Mouse (Mus musculus): Measurements from ENCODE around the gene Ivns1abp.
"Not testable (repeated sequence)": the region's sequence is repeated elsewhere in the genome, so short reads cannot be mapped to it uniquely, and the experiment has no call there.

Gene Ivns1abp

DNA sequence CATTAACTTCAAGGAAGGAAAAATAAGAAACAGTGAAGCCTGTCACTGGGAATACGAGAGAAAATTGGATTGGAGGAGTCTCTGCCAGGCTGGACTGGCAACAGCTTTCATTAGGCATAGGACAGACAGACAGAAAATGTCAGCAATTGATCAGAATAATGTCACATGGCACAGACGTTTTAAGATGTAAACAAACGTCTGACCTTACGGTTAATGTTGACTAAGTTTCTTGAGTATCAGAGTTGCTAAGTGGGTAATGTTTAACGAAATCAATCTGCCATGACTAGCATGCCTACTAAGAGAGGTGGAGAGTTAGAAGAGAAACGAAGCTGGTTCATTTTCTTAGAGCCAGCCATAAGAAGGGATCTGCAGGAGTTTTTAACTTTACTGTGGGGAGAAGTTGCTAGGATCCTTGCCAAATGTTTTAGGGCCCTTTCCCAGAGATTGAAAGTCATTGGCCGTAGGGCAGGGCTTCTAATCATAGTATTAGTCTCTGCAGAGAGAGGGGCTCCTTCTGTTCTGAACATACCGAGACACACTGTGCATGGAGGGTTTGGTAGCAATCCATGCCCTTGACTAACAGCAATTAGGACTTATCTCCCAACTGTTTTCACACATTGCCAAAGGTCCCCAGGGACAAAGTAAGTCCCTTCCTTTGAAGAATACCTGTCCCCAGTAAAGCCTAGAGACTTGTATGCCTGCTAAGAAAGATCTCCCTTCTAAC lies 2.8 kb upstream of the Ivns1abp start:
- no peak for DNase-seq (ENCODE audit: low read depth, low spot score)

DNA sequence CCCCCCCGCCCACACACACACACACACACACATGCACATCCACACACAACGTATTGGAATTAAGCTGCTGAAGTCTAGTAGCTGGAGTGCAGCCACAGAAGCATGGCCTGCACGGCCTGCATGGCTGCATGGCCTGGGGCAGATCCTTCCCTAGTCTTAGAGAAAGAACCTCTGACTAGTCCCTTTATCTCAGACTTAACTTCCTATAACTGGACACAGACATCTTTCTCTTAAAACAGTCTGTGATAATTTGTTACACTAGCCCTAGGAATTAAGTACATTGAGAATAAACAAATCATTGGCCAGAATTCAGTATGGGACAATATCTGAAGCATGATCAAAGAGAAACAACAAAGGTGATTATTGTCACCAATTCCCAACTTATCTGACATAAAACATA lies 2.0 kb upstream of the Ivns1abp start:
- no peak for DNase-seq (ENCODE audit: low read depth, low spot score)

DNA sequence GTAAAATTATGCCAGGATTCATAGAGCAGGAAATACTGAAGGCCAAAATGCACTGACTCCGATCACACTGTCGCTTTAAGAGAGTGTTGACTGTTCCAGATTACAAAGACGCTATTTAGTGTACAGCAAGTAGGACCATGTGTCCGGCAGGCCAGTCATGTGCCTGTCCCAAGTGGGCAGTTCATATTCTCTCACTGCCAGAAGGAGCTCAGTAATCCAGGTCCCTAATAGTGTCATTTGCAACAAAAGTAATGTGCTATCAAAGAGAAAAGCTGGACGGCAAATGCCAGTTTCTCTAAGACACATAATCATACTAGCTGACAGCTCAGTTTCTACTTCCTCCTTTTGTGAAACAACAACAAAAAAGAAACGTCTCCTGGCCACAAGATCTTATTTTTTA lies 1.3 kb upstream of the Ivns1abp start:
- DNase-seq (ENCODE audit: low read depth, low spot score), result no peak

GRCm38 (mm10) chr1:151343571-151344282 lies 550 bp upstream of the Ivns1abp start:
- no peak for DNase-seq (ENCODE audit: low read depth, low spot score)

DNA sequence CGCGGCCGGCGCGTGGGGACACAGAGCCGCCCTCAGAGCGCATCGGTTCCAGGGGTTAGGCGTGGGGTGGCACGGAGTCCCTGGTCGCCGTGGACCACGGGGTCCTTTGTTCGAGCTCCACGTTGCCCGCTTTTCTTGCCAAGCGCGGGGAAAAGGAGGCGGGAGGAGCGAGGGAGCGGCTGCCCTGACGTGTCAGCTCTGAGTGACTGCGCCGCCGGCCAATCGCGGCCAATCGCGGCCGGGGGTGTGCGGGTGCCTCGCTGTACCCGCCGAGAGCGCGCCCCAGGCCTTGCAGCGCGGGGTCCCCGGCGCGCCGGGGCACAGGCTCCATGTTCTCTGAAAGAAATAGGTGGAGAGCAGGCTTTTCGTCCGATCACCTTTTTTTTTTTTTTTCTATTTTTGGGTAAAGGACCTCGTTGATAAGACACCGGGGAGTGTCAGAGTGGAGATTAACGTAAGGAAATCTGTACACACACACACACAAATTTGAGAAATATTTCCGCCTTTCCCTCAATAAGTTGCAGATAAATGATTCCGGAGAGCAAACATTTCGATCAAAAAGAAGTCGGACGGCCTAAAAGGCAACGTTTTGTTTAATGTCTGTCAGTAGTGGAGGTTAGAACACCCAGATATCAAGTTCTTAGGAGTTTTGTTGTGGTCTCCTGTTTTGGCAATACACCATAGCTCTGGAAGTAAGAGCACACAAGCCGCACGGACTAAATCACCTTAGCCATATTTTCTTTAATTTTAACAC lies 1.0 kb downstream of the Ivns1abp start:
- peak; percentile 86 for DNase-seq (ENCODE audit: low read depth, low spot score)

DNA sequence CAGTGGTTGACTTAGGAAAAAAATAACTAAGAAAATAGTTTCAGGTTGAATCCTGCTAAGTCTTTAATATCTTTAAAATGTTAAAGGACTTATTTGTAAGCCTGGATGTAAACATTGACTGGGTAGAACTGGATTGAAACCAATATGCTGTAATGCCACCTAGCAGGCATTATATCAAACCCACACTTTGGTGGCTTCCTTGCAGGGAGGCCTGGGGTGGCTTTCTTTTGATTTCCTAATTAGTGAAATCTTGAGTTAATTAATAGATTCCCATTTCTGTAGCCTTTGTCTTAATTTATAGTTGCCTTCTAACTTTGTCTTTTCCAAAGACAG lies 1.6 kb downstream of the Ivns1abp start:
- no peak for DNase-seq (ENCODE audit: low read depth, low spot score)

DNA sequence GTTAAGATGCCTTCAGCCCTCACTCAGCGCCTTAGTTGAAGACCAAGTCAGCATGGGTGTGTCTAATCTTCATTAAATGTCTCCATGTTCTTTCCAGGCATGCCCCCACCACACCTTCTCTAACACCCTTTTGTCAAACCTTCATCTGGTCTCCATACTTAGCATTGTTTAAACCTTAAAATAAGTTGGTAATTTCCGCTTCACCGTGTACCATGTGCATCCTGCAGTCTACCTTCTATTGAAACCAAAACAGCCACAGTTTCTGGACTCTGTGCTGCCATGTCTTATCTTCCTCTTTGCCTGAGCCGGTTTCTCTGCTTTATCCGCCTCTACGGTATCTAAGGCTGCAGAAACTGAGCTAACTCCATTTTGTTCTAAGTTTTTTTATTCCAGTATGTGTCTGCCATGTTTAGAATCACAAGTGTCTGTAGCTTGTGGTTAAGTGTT lies 2.4 kb downstream of the Ivns1abp start:
- no peak for DNase-seq (ENCODE audit: low read depth, low spot score)

GRCm38 (mm10) chr1:151348293-151348692 lies 4.0 kb downstream of the Ivns1abp start:
- DNase-seq (ENCODE audit: low read depth, low spot score), result not testable (repeated sequence)

DNA sequence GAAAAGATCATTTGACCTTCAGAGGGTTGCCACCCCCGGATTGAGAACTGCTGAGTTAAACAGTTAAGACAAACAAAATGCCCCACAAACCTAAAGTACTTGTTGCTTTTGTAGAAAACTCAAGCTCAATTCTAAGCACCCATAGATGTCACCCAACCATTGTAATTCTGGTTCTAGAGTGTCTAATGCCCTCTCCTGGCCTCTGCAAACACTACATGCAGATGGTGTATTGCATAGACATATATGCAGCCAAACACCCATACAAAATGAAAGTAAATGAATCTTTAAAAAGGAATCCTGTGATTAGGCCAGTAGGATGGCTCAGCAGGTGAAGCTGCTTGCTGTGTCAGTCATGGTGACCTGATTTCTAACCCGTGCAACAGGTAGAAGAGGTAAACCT lies 8.6 kb downstream of the Ivns1abp start:
- no peak for DNase-seq (ENCODE audit: low read depth, low spot score)

DNA sequence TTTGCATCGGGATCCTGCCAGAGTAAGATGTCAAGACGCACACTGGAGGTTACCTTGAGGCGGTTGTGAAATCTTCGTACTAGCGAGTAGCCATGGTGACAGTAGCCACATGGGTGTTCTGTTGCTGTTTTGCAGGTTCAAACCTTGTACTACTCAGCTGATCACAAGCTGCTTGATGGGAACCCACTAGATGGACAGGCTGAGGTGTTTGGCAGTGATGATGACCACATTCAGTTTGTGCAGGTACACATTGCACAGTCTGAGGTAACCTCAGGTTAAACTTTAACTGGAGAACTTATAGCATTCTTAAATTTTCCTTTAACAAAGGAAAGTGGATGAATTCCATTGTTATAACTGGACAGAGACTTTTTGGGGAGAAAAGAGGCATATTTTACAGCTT lies 11.7 kb downstream of the Ivns1abp start:
- no peak for DNase-seq (ENCODE audit: low read depth, low spot score)

- DNase-seq (ENCODE audit: low read depth, low spot score), result no peak
Observed at GRCm38 (mm10) chr1:151359374-151359773, 15.1 kb downstream of the Ivns1abp start.

- DNase-seq (ENCODE audit: low read depth, low spot score), result no peak
Observed at GRCm38 (mm10) chr1:151366944-151367605, 22.8 kb downstream of the Ivns1abp start.

DNA sequence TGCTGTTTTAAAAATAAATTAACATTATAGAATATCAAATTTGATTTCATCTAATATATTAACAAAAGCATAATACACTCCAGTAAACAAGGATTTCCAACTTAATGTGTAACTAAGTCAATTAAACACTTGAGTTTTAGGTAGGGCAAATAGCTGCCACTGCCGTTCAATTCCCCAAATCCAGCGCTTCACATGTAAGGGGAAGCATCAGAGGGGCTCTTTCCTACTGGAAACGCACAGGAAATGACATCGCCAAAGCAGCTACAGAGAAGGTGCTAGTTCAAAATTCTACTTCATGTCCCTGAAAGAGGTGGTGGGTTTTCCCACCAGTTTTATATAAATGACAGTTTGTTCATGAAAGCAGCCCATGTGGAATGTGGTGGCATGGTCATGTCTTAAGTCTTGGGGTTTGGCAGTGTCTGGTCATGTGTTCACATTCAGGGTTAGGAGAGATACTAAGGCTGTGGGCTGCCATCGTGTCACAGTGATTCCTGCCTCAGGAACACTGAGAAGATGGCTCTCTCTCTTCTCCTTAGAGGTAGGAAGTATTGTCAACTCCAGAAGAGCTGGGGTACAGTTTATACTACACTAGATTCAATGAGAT lies 23.5 kb downstream of the Ivns1abp start:
- no peak for DNase-seq (ENCODE audit: low read depth, low spot score)

- no peak for DNase-seq (ENCODE audit: low read depth, low spot score)
Observed at GRCm38 (mm10) chr1:151368444-151368843, 24.2 kb downstream of the Ivns1abp start.

DNA sequence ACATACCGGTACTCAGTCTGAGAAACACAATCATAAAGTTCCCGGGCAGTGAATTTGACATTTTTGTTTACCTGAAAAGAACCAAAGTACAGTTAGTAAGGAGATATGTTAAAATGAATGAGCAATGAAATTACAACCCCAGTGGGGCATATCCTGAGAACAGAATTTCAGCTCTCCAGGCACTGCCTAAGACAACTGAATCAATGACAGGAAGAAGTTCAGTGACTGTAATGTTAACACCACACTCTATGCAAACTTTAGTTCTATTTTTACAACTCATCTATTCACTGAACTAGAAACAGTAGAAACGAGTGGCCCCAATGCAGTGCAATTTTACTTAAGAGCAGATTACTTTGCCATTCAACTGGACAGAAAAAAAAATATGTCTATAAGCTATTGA lies 26.3 kb downstream of the Ivns1abp start:
- DNase-seq (ENCODE audit: low read depth, low spot score), result no peak

DNA sequence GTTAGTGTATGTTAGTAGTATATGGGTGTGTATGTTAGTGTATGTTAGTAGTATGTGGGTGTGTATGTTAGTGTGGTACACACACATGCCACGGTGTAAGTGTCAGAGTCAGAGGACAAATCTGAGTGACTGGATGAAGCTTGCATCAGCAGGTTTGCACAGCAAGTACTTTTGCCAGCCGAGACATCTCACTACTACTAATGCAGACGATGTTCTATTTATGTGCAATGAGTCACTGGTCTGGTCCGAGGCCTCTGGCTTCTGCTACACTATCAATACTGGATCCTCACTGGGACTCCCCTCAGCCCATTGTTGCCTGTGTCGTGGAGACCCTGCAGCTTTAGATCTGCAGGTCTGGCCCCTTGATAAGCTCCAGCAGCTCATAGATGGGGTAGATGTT lies 27.3 kb downstream of the Ivns1abp start:
- DNase-seq (ENCODE audit: low read depth, low spot score), result no peak

- DNase-seq (ENCODE audit: low read depth, low spot score), result no peak
Observed at GRCm38 (mm10) chr1:151372823-151373222, 28.5 kb downstream of the Ivns1abp start.

- no peak for DNase-seq (ENCODE audit: low read depth, low spot score)
Observed at GRCm38 (mm10) chr1:151377353-151377752, 33.1 kb downstream of the Ivns1abp start.

DNA sequence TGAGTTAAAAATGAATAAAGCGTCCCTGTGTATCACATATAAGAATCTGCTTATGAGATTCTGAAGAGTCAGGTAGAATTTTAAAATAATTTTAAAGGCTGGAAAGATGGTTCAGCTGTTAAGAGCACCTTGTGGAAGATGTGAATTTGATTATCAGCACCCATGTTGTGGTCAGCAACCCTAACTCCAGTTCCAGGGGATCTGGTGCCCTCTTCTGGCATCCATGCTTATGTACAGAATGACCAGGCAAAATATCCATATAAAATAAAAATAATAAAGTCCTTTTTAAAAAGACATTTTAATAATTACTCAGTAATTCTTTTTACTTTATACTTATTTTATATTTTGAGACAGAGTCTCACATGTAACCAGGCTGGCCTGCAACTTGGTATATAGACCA lies 45.8 kb downstream of the Ivns1abp start:
- no peak for DNase-seq (ENCODE audit: low read depth, low spot score)

DNA sequence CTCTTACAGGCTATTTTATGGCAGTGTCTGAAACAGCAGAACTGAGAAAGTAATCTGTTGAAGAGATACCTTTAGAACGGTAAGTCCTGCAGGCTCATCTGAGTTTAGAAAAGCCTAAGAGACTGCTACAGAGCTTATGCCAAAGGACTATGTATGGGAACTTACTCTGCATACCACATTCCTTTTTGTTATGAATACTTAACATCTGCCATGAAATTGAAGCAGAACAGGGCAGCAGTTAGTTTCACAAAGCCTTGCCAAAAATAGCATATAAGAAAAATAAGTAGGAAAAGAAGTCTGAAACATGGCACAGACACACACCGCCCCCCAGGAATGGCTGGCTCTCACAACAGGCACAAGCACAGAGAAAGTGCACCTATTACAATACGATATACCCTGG lies 65.5 kb downstream of the Ivns1abp start:
- DNase-seq (ENCODE audit: low read depth, low spot score), result no peak

All from brain, embryonic 18.5 days (tissue).